Mouse (Mus musculus) embryonic fibroblast, embryonic 13.5 days (primary cell): ENCODE measurements around the gene Zxdc.

ENCODE experiments used
- CTCF ChIP-seq: IDR thresholded peaks from 2 replicates; pipeline ENCODE4 v1.5.1; 2011; ENCODE audit warnings: mild to moderate bottlenecking, control low read depth, low read length, moderate library complexity, borderline replicate concordance; ENCODE audit not compliant: insufficient read depth
- POLR2A ChIP-seq: IDR thresholded peaks from 2 replicates; pipeline ENCODE4 v1.6.1; 2011; ENCODE audit warnings: low read depth, mild to moderate bottlenecking, control low read depth, low read length, moderate library complexity

DNA sequence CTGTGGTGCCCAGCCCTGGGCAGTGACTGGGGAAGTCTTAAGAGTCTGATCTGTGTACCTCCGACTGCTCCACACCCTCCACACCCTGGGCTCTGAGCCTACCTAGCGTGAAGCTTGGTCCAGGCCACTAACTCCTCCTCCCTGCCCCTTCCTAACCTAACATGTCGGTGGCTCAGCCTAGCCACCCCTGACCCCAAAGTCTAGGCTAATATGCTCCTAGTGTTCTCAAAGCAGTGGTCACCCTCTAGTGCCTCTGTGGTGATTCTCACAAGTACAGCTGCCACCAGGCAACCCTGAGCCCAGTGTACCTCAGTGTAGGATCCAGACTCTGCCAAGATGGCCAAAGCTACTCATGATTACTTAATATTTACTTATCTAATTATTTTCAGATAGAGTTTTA is 65.4 kb downstream of the Zxdc start:
- TF ChIP-seq CTCF (no peak), POLR2A (no peak)
